Mouse (Mus musculus) kidney, postnatal 4 days (tissue): ENCODE measurements around the gene Fgd2.
"Not testable (repeated sequence)": the region's sequence is repeated elsewhere in the genome, so short reads cannot be mapped to it uniquely, and the experiment has no call there.

Experiments
- DNase-seq, 2 experiments: peaks; one replicate each; pipeline ENCODE4 v3.0.0; 2021; ENCODE audit warnings: mixed read lengths in 2 of 2

Fgd2 gene

GRCm38 (mm10) chr17:29365105-29365621 is 4.4 kb downstream of the Fgd2 start:
- no peak for DNase-seq

- DNase-seq, result peak; percentile 52 to 58
These were observed 8.0 kb downstream of the Fgd2 start for GRCm38 (mm10) chr17:29368726-29369125.

- DNase-seq, result peak; percentile 97 to 98
These were observed 10.4 kb downstream of the Fgd2 start for GRCm38 (mm10) chr17:29370984-29371723.

GRCm38 (mm10) chr17:29375871-29376270 is 15.2 kb downstream of the Fgd2 start:
- no peak for DNase-seq

- no peak for DNase-seq
These were observed 17.3 kb downstream of the Fgd2 start for GRCm38 (mm10) chr17:29378056-29378455.

- DNase-seq, result no peak
These were observed 19.5 kb downstream of the Fgd2 start for GRCm38 (mm10) chr17:29380241-29380640.

GRCm38 (mm10) chr17:29381472-29381871 is 20.8 kb downstream of the Fgd2 start:
- DNase-seq, result peak; percentile 78 to 85

GRCm38 (mm10) chr17:29382417-29382816 is 21.7 kb downstream of the Fgd2 start:
- peak; percentile 54 to 60 for DNase-seq

- DNase-seq, result no peak
These were observed 23.2 kb downstream of the Fgd2 start for GRCm38 (mm10) chr17:29383923-29384322.

GRCm38 (mm10) chr17:29384850-29385438 is 24.2 kb downstream of the Fgd2 start:
- peak; percentile 60 to 64 for DNase-seq

- no peak for DNase-seq
These were observed 25.0 kb downstream of the Fgd2 start for GRCm38 (mm10) chr17:29385746-29386145.

- no peak for DNase-seq
These were observed 28.3 kb downstream of the Fgd2 start for GRCm38 (mm10) chr17:29388978-29389377.

GRCm38 (mm10) chr17:29391280-29391679 is 30.6 kb downstream of the Fgd2 start:
- DNase-seq, result no peak

GRCm38 (mm10) chr17:29393335-29394089 is 32.8 kb downstream of the Fgd2 start:
- no peak for DNase-seq

GRCm38 (mm10) chr17:29394106-29394760 is 33.5 kb downstream of the Fgd2 start:
- no peak for DNase-seq

- not testable (repeated sequence) for DNase-seq
These were observed 34.0 kb downstream of the Fgd2 start for GRCm38 (mm10) chr17:29394761-29395160.

- peak in 1 of 2 experiments; percentile 30 for DNase-seq
These were observed 34.7 kb downstream of the Fgd2 start for GRCm38 (mm10) chr17:29395381-29395780.

GRCm38 (mm10) chr17:29396056-29396799 is 35.5 kb downstream of the Fgd2 start:
- DNase-seq, result no peak

- DNase-seq, result peak; percentile 87 to 90
These were observed 36.1 kb downstream of the Fgd2 start for GRCm38 (mm10) chr17:29396821-29397242.

GRCm38 (mm10) chr17:29397480-29398433 is 37.0 kb downstream of the Fgd2 start:
- peak; percentile 90 to 94 for DNase-seq
